Mouse (Mus musculus) myocyte (in vitro differentiated cells): ENCODE results near the gene Vmp1. TPM values are rescaled to one million over a fixed set of nuclear protein-coding genes. Genes with fewer than 3 reads are reported as not detected.

ENCODE experiments used
- H3K27me3 ChIP-seq: one replicate; pipeline ENCODE4 v1.6.1; 2011; ENCODE audit not compliant: control insufficient read depth, insufficient read depth, insufficient read length
- H3K36me3 ChIP-seq: one replicate; pipeline ENCODE4 v1.6.1; 2011; ENCODE audit not compliant: control insufficient read depth, insufficient read depth
- H3K4me2 ChIP-seq: one replicate; pipeline ENCODE4 v1.6.1; 2011; ENCODE audit warnings: low read depth, control low read depth
- H3K4me3 ChIP-seq: one replicate; pipeline ENCODE4 v1.5.1; 2011; ENCODE audit warnings: mild to moderate bottlenecking, control low read depth, moderate library complexity
- H3K79me2 ChIP-seq: one replicate; pipeline ENCODE4 v1.6.1; 2011; ENCODE audit not compliant: control insufficient read depth, insufficient read depth
- H3ac ChIP-seq: one replicate; pipeline ENCODE4 v1.6.1; 2011; ENCODE audit not compliant: control insufficient read depth, insufficient read length
- CEBPB ChIP-seq: IDR thresholded peaks from 2 replicates; pipeline ENCODE4 v1.6.1; 2011; ENCODE audit warnings: mild to moderate bottlenecking, moderate library complexity; ENCODE audit not compliant: poor library complexity, insufficient read depth, severe bottlenecking
- E2F4 ChIP-seq: IDR thresholded peaks from one replicate; pipeline ENCODE4 v1.6.1; 2011; ENCODE audit warnings: mild to moderate bottlenecking, control low read depth, moderate library complexity; ENCODE audit not compliant: insufficient read depth
- MAX ChIP-seq: IDR thresholded peaks from one replicate; pipeline ENCODE4 v1.6.1; 2011; ENCODE audit warnings: low read depth, mild to moderate bottlenecking, control low read depth
- MYOD1 ChIP-seq, 3 experiments: IDR thresholded peaks; one replicate each; pipeline ENCODE4 v1.6.1; 2011; ENCODE audit warnings: control low read depth in 2 of 3, low read depth in 2 of 3, mild to moderate bottlenecking in 2 of 3, moderate library complexity in 1 of 3; ENCODE audit not compliant: insufficient read length in 2 of 3, control insufficient read depth in 1 of 3
- MYOG ChIP-seq, 3 experiments: IDR thresholded peaks; one replicate each; pipeline ENCODE4 v1.6.1; 2011; ENCODE audit warnings: control low read depth in 2 of 3, low read depth in 2 of 3, mild to moderate bottlenecking in 2 of 3; ENCODE audit not compliant: insufficient read length in 2 of 3, control insufficient read depth in 1 of 3, insufficient read depth in 1 of 3
- POLR2A ChIP-seq: IDR thresholded peaks from one replicate; pipeline ENCODE4 v1.6.1; 2011; ENCODE audit warnings: low read depth, mild to moderate bottlenecking, control low read depth, moderate library complexity; ENCODE audit not compliant: insufficient read length
- POLR2AphosphoS2 ChIP-seq: IDR thresholded peaks from one replicate; pipeline ENCODE4 v1.6.1; 2011; ENCODE audit warnings: low read depth, control low read depth; ENCODE audit not compliant: insufficient read length
- REST ChIP-seq: IDR thresholded peaks from one replicate; pipeline ENCODE4 v1.6.1; 2011; ENCODE audit warnings: mild to moderate bottlenecking, control low read depth, moderate library complexity; ENCODE audit not compliant: insufficient read depth, insufficient read length
- SRF ChIP-seq: IDR thresholded peaks from one replicate; pipeline ENCODE4 v1.6.1; 2011; ENCODE audit warnings: low read depth; ENCODE audit not compliant: control insufficient read depth, insufficient read length
- TCF12 ChIP-seq: IDR thresholded peaks from one replicate; pipeline ENCODE4 v1.6.1; 2011; ENCODE audit warnings: mild to moderate bottlenecking, control low read depth; ENCODE audit not compliant: poor library complexity, insufficient read depth, severe bottlenecking
- TCF3 ChIP-seq: IDR thresholded peaks from one replicate; pipeline ENCODE4 v1.6.1; 2011; ENCODE audit warnings: low read depth, control low read depth; ENCODE audit not compliant: insufficient read length
- USF1 ChIP-seq: IDR thresholded peaks from one replicate; pipeline ENCODE4 v1.6.1; 2011; ENCODE audit warnings: low read depth, mild to moderate bottlenecking, control low read depth, moderate library complexity
- polyA plus RNA-seq: library from polyadenylated mRNA; unstranded; fragments of >200 nt; fragmentation: generic; extraction: Trizol; gene quantifications from one replicate; pipeline ENCODE4 v1.2.1, GENCODE M21; 2012; ENCODE audit warnings: missing spikeins

The Vmp1 gene
- polyA plus RNA-seq, 1 experiment, result 169 TPM

GRCm38 (mm10) chr11:86582543-86583260 is 100.9 kb downstream of the Vmp1 start:
- Histone ChIP-seq H3K36me3 (peaks cover 35% of the 10 kb centered on the region), H3K27me3 (no peaks in the 10 kb centered on the region), H3ac (no peak overlapping the region), H3K4me2 (peak overlapping the region; percentile 92), H3K4me3 (peak overlapping the region; percentile 93), H3K79me2 (peaks cover 45% of the 10 kb centered on the region)
- TF ChIP-seq POLR2A (peak; percentile 46), POLR2AphosphoS2 (peak; percentile 81), MYOG (IDR thresholded peaks at IDR 0.05; ENCODE audit: control insufficient read depth in 1 of 3, insufficient read depth in 1 of 3, insufficient read length in 2 of 3, low read depth in 2 of 3) (no peak)

- Histone ChIP-seq H3ac (no peak overlapping the region), H3K4me3 (peak overlapping the region; percentile 93), H3K27me3 (no peaks in the 10 kb centered on the region), H3K4me2 (peak overlapping the region; percentile 92), H3K79me2 (peaks cover 45% of the 10 kb centered on the region), H3K36me3 (peaks cover 35% of the 10 kb centered on the region)
- TF ChIP-seq REST, result no peak
- 0 out of 2 replicates have a peak, but pooled peaks have one; percentile 35 for TF ChIP-seq CEBPB
- TF ChIP-seq E2F4, result peak; percentile 8
- no peak for TF ChIP-seq SRF
- TF ChIP-seq POLR2AphosphoS2, result peak; percentile 99
- TF ChIP-seq POLR2A, result peak; percentile 61
- TF ChIP-seq TCF12, result no peak
- no peak for TF ChIP-seq MYOG (IDR thresholded peaks at IDR 0.05; ENCODE audit: control insufficient read depth in 1 of 3, insufficient read depth in 1 of 3, insufficient read length in 2 of 3, low read depth in 2 of 3)
- peak in 1 of 3 experiments; percentile 13 for TF ChIP-seq MYOD1 (IDR thresholded peaks at IDR 0.05; ENCODE audit: control insufficient read depth in 1 of 3, insufficient read length in 2 of 3, low read depth in 2 of 3)
- TF ChIP-seq USF1, result no peak
- no peak for TF ChIP-seq MAX
- no peak for TF ChIP-seq TCF3
Observed at GRCm38 (mm10) chr11:86581943-86582542, 101.6 kb downstream of the Vmp1 start.

GRCm38 (mm10) chr11:86581250-86581753 is 102.3 kb downstream of the Vmp1 start:
- peak overlapping the region; percentile 93 for H3K4me3 ChIP-seq
- H3ac ChIP-seq, result no peak overlapping the region
- TF ChIP-seq USF1 (no peak), POLR2A (peak; percentile 92), SRF (no peak), TCF12 (no peak), POLR2AphosphoS2 (peak; percentile 99)
- H3K36me3 ChIP-seq, result peaks cover 35% of the 10 kb centered on the region
- peaks cover 43% of the 10 kb centered on the region for H3K79me2 ChIP-seq
- no peaks in the 10 kb centered on the region for H3K27me3 ChIP-seq
- peak overlapping the region; percentile 92 for H3K4me2 ChIP-seq

- Histone ChIP-seq H3K79me2 (peaks cover 36% of the 10 kb centered on the region), H3K4me3 (peak overlapping the region; percentile 93), H3K27me3 (no peaks in the 10 kb centered on the region), H3K4me2 (peak overlapping the region; percentile 92), H3K36me3 (peaks cover 32% of the 10 kb centered on the region), H3ac (no peak overlapping the region)
- TF ChIP-seq E2F4, result no peak
- TF ChIP-seq CEBPB, result no peak
- TF ChIP-seq SRF, result peak; percentile 38
- TF ChIP-seq REST, result no peak
- TF ChIP-seq MYOD1 (IDR thresholded peaks at IDR 0.05; ENCODE audit: control insufficient read depth in 1 of 3, insufficient read length in 2 of 3, low read depth in 2 of 3), result peak in 2 of 3 experiments; percentile 73 to 74
- TF ChIP-seq MAX, result no peak
- TF ChIP-seq USF1, result no peak
- TF ChIP-seq POLR2AphosphoS2, result peak; percentile 88
- peak; percentile 56 for TF ChIP-seq POLR2A
- TF ChIP-seq MYOG (IDR thresholded peaks at IDR 0.05; ENCODE audit: control insufficient read depth in 1 of 3, insufficient read depth in 1 of 3, insufficient read length in 2 of 3, low read depth in 2 of 3), result peak in 2 of 3 experiments; percentile 16 to 76
- no peak for TF ChIP-seq TCF3
- no peak for TF ChIP-seq TCF12
Observed at GRCm38 (mm10) chr11:86580319-86581113, 103.1 kb downstream of the Vmp1 start.
